In genomic region chr5:37354385-37354784, GRCm38 (mm10) we compare ENCODE assay signal across 9 mouse cellular contexts. TPM values are rescaled to one million over a fixed set of nuclear protein-coding genes. Genes with fewer than 3 reads are reported as not detected.
DNase-seq lines count a peak whose midpoint lies in the region; ATAC-seq and TF ChIP-seq lines count a peak whose summit lies in the region.
"Had no signal": no experiment of that assay in that cellular context is flagged by ENCODE, and none has a peak within 500 bp of the region (broad histone marks: within the 10 kb centered on the region; RNA-seq: fewer than 3 reads in every experiment).

No protein-coding gene starts in this region.

- no peaks in the 10 kb centered on the region for H3K4me1 ChIP-seq in intestine, embryonic 14.5 days (replicated peaks; ENCODE audit: control insufficient read depth, insufficient read depth, low read length)
- H3K4me1 ChIP-seq in intestine, embryonic 16.5 days (ENCODE audit: control insufficient read depth, insufficient read depth, low read length) = no peaks in the 10 kb centered on the region
- H3K4me1 ChIP-seq in G1E (ENCODE audit: insufficient read depth, low read depth, low read length) = no peaks in the 10 kb centered on the region

- peak; percentile 30; the same call in 1 of the 2 replicates for TF ChIP-seq CTCF in G1E (IDR thresholded peaks at IDR 0.05; ENCODE audit: low read depth, low read length)

- H3K27me3 ChIP-seq in intestine, embryonic 14.5 days (replicated peaks; ENCODE audit: control insufficient read depth, insufficient read depth, low read length) = no peaks in the 10 kb centered on the region
- no peaks in the 10 kb centered on the region for H3K27me3 ChIP-seq in intestine, embryonic 16.5 days (replicated peaks; ENCODE audit: control insufficient read depth, insufficient read depth, low read length)
- no peaks in the 10 kb centered on the region for H3K27me3 ChIP-seq in G1E (ENCODE audit: insufficient read depth, low read length)
- H3K27me3 ChIP-seq: embryonic facial prominence, embryonic 12.5 days had no signal

- H3K4me3 ChIP-seq in intestine, embryonic 14.5 days (ENCODE audit: low read depth, low read length) = no peak overlapping the region
- H3K4me3 ChIP-seq in intestine, embryonic 16.5 days (ENCODE audit: low read length) = no peak overlapping the region
- H3K4me3 ChIP-seq in G1E (ENCODE audit: low read depth, low read length) = no peak overlapping the region
- H3K4me3 ChIP-seq: embryonic facial prominence, embryonic 12.5 days had no signal

- no peaks in the 10 kb centered on the region for H3K9me3 ChIP-seq in intestine, embryonic 14.5 days (ENCODE audit: control insufficient read depth, low read length)
- H3K9me3 ChIP-seq in intestine, embryonic 16.5 days (ENCODE audit: control insufficient read depth, low read length) = no peaks in the 10 kb centered on the region
- H3K9me3 ChIP-seq in G1E (replicated peaks) = peaks cover 36% of the 10 kb centered on the region
- H3K9me3 ChIP-seq: embryonic facial prominence, embryonic 12.5 days had no signal

- DNase-seq in intestine, embryonic 14.5 days (ENCODE audit: low spot score) = peak; percentile 69
- DNase-seq in 416B (ENCODE audit: low read depth) (peak; percentile 13), G1E (ENCODE audit: low spot score) (no peak)
- peak; percentile 33 to 69 for DNase-seq in cerebellum, postnatal 25 days
- DNase-seq in kidney, postnatal 36 days = peak; percentile 61 to 91
- peak; percentile 55 for DNase-seq in retina, postnatal 1 day

- no peak for ATAC-seq in intestine, embryonic 14.5 days (replicated peaks; ENCODE audit: low FRiP score, low TSS enrichment, low read depth)
- ATAC-seq in intestine, embryonic 16.5 days = no peak
- ATAC-seq in G1E (ENCODE audit: extremely low read depth, insufficient number of reproducible peaks, low FRiP score, poor library complexity, severe bottlenecking) = no peak
- no peak for ATAC-seq in megakaryocyte-erythroid progenitor cell, adult 5-6 weeks (replicated peaks; ENCODE audit: low FRiP score, low TSS enrichment, poor library complexity, severe bottlenecking)

- H3K9ac ChIP-seq in intestine, embryonic 14.5 days (ENCODE audit: low read length) = no peak overlapping the region
- H3K9ac ChIP-seq in intestine, embryonic 16.5 days (ENCODE audit: low read depth, low read length) = no peak overlapping the region
- H3K9ac ChIP-seq: embryonic facial prominence, embryonic 12.5 days had no signal

- WGBS in intestine, embryonic 14.5 days = 84% methylated on average over 4 of the region's 4 CpGs
- WGBS in intestine, embryonic 16.5 days = 82% methylated on average over 4 of the region's 4 CpGs

- H3K36me3 ChIP-seq in intestine, embryonic 14.5 days (ENCODE audit: control insufficient read depth, insufficient read depth, low read length) = peaks cover 41% of the 10 kb centered on the region
- H3K36me3 ChIP-seq in intestine, embryonic 16.5 days (ENCODE audit: control insufficient read depth, insufficient read depth, low read length) = peaks cover 6% of the 10 kb centered on the region; the same call in 1 of the 2 replicates
- H3K36me3 ChIP-seq in G1E (replicated peaks) = no peaks in the 10 kb centered on the region

- H3K27ac ChIP-seq in intestine, embryonic 14.5 days (ENCODE audit: low read depth) = no peak overlapping the region
- no peak overlapping the region for H3K27ac ChIP-seq in intestine, embryonic 16.5 days (ENCODE audit: low read length)
- H3K27ac ChIP-seq: embryonic facial prominence, embryonic 12.5 days had no signal

- no peak overlapping the region for H3K4me2 ChIP-seq in intestine, embryonic 14.5 days (ENCODE audit: low read length)
- no peak overlapping the region for H3K4me2 ChIP-seq in intestine, embryonic 16.5 days (ENCODE audit: low read depth, low read length)
- H3K4me2 ChIP-seq: embryonic facial prominence, embryonic 12.5 days had no signal

RNA-seq across cellular contexts. Expression of gene Evc2, which starts 16.1 kb away (rescaled TPM):
- 16.4 and 16.7 TPM in 2 replicates for polyA plus RNA-seq in intestine, embryonic 14.5 days (2014; fragmentation: Nextera tagmentation; extraction: Ambion mirVana)
- polyA plus RNA-seq in intestine, embryonic 16.5 days (2015; fragmentation: Nextera tagmentation; extraction: Ambion mirVana) = 8.5 and 9.4 TPM in 2 replicates
- not detected in 2 replicates for total RNA-seq in G1E (2014; fragmentation: Nextera tagmentation)
- total RNA-seq in G1E (2017) = 0.05 TPM in 1 of 2 replicates, not detected in the other
- polyA plus RNA-seq in G1E (2012) = not detected in 2 replicates
- 0.07 TPM in 1 of 2 replicates, not detected in the other for total RNA-seq in megakaryocyte-erythroid progenitor cell, adult 5-6 weeks (2014; fragmentation: Nextera tagmentation)
- total RNA-seq in megakaryocyte-erythroid progenitor cell, adult 5-6 weeks (2017) = not detected in 2 replicates

RNA-seq across cellular contexts. Expression of gene Evc, which starts 17.7 kb away (rescaled TPM):
- polyA plus RNA-seq in intestine, embryonic 14.5 days (2014; fragmentation: Nextera tagmentation; extraction: Ambion mirVana) = 14.3 and 15.9 TPM in 2 replicates
- 8.8 and 10.5 TPM in 2 replicates for polyA plus RNA-seq in intestine, embryonic 16.5 days (2015; fragmentation: Nextera tagmentation; extraction: Ambion mirVana)
- not detected in 2 replicates for total RNA-seq in G1E (2014; fragmentation: Nextera tagmentation)
- not detected in 2 replicates for total RNA-seq in G1E (2017)
- not detected in 2 replicates for polyA plus RNA-seq in G1E (2012)
- not detected in 2 replicates for total RNA-seq in megakaryocyte-erythroid progenitor cell, adult 5-6 weeks (2014; fragmentation: Nextera tagmentation)
- 0.11 TPM in 1 of 2 replicates, not detected in the other for total RNA-seq in megakaryocyte-erythroid progenitor cell, adult 5-6 weeks (2017)
